Mouse (Mus musculus) kidney, adult 2 months (tissue): ENCODE measurements around the gene Cldn13.

ENCODE experiments used
- CTCF ChIP-seq: fragments of 200-500 bp; conservative IDR thresholded peaks from 2 replicates; pipeline ENCODE4 v1.5.1; 2011; ENCODE audit warnings: low read depth, mild to moderate bottlenecking, control low read depth, low read length, moderate library complexity, mixed read lengths; ENCODE audit not compliant: insufficient read depth, insufficient read length
- POLR2A ChIP-seq: fragments of 200-500 bp; IDR thresholded peaks from one replicate; pipeline ENCODE4 v1.6.1; 2011; ENCODE audit warnings: low read depth, low read length, control low read depth

GRCm38 (mm10) chr5:134944179-134944578 lies 28.9 kb upstream of the Cldn13 start:
- TF ChIP-seq POLR2A (no peak), CTCF (no peak)
